8 mouse cellular contexts compared by ENCODE assay signal in the genomic region with DNA sequence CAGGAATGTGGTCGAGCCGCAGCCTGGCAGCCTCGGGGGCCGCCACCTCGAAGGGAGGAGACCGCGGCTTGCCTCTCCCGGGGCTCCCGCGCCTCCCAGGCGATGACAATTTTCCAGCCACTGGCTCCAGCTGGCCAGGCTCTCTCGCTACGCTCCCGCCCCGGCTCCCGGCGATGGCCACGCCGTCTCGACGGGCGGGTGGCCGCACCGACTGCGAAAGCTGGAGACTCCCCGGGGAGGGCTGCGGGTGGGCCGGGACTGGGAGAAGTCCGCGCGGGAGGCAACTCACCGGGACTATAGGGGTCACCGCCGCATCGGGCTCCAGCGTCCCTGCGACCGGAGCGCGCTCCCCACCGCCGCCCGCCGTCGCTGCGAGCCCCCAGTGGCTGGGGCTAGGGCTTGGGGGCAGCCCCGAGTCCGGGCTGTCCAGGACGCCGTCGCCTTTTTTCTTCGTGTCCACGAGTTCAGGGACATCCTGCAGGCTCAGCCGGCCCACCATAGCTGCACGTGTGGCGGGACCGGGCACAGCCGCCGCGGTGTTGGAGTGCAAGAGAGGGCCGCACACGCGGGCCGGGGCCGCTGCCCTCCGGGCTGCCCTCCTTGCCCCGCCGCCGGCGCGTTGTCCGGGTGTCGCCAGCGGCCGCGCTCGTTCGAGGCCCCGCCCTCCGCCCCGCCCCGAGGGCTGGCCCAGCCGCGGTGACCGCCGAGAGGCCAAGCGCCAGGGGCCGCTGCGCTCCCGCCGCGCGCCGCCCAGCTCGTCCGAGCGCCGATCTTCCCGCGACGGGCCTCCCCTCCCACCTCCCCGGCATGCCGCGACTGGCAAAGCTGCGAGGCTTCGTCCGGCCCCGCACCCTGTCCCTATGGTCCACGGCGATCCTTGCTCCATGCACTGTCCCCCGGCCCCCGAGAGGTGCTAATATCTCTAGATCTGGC. TPM values are rescaled to one million over a fixed set of nuclear protein-coding genes. Genes with fewer than 3 reads are reported as not detected.
DNase-seq lines count a peak whose midpoint lies in the region; ATAC-seq lines count a peak whose summit lies in the region.

A gene (minus strand): TSS at position 644 of the 933 bp plus-strand sequence.

- H3K4me2 ChIP-seq in hindbrain, embryonic 14.5 days (replicated peaks): peak within 1 kb of the TSS; percentile 95

- WGBS in hindbrain, embryonic 14.5 days: under 1% methylated on average over 103 of the region's 112 CpGs

- no peaks in the 10 kb centered on the region for H3K36me3 ChIP-seq in hindbrain, embryonic 14.5 days (replicated peaks; ENCODE audit: control insufficient read depth, insufficient read depth)

- peak within 1 kb of the TSS; percentile 64 for H3K4me3 ChIP-seq in hindbrain, embryonic 14.5 days (replicated peaks; ENCODE audit: low read length)

- intact Hi-C loops in left cerebral cortex, postnatal 10 days (cut with DNase I): no loop called here

- H3K4me1 ChIP-seq in hindbrain, embryonic 14.5 days (replicated peaks; ENCODE audit: control insufficient read depth, insufficient read depth, low read length): peaks cover 7% of the 10 kb centered on the region; the same call in 1 of the 2 replicates

- peak; percentile 80 to 90 for DNase-seq in cerebellum, postnatal 36 days
- peak; percentile 87 for DNase-seq in gastrocnemius, adult 18-20 months (ENCODE audit: low spot score)
- peak; percentile 69 for DNase-seq in hindbrain, embryonic 14.5 days (ENCODE audit: low spot score)
- peak; percentile 29 to 93 for DNase-seq in left cerebral cortex, postnatal 10 days (ENCODE audit: extremely low spot score in 1 of 2, low spot score in 2 of 2)
- peak; percentile 43 to 46 for DNase-seq in right cerebral cortex, adult 2 months (ENCODE audit: low spot score in 2 of 2)
- DNase-seq in urinary bladder, postnatal 14 days (ENCODE audit: low spot score): peak; percentile 93

- no peaks in the 10 kb centered on the region for H3K27me3 ChIP-seq in hindbrain, embryonic 14.5 days (ENCODE audit: control insufficient read depth, insufficient read depth, low read length)

- H3K9me3 ChIP-seq in hindbrain, embryonic 14.5 days (ENCODE audit: control insufficient read depth, low read length): no peaks in the 10 kb centered on the region

- ATAC-seq in activated CD4-positive, CD25-positive, alpha-beta regulatory T cell, adult 4 months: peak; percentile 48
- peak; percentile 81 for ATAC-seq in hindbrain, embryonic 14.5 days (ENCODE audit: low FRiP score)
- ATAC-seq in megakaryocyte progenitor cell, adult 5-6 weeks (replicated peaks; ENCODE audit: poor library complexity): peak; percentile 79

- peak within 1 kb of the TSS; percentile 65 for H3K9ac ChIP-seq in hindbrain, embryonic 14.5 days

- 0 out of 2 replicates have a peak within 1 kb of the TSS, but pooled peaks have one; percentile 20 for H3K27ac ChIP-seq in hindbrain, embryonic 14.5 days

RNA-seq across cellular contexts. Expression of the gene that starts here (rescaled TPM):
- polyA plus RNA-seq in activated CD4-positive, CD25-positive, alpha-beta regulatory T cell, adult 4 months (2017; shearing (Covaris generic)): 10 to 100 TPM; 13.7 to 15.9 TPM
- 10 to 100 TPM; 10.9 to 16.1 TPM for total RNA-seq in gastrocnemius, adult 18-20 months (2021)
- 9.0 and 9.5 TPM in 2 replicates for polyA plus RNA-seq in hindbrain, embryonic 14.5 days (2014; fragmentation: Nextera tagmentation; extraction: Ambion mirVana)
- total RNA-seq in left cerebral cortex, postnatal 10 days (2021): 10 to 100 TPM; 27.3 to 29.6 TPM
- 14.7 and 19.3 TPM in 2 replicates for total RNA-seq in megakaryocyte progenitor cell, adult 5-6 weeks (2015)
- 20.9 and 21.4 TPM in 2 replicates for total RNA-seq in megakaryocyte progenitor cell, adult 5-6 weeks (2017)

Comparison
In these comparisons a context has a peak if more than half of its experiments do, and no peak if none do; other contexts are left out.
1. Peak in every context shown above with its lines: DNase-seq, ATAC-seq, H3K4me3 ChIP-seq and H3K27ac ChIP-seq.